Mouse (Mus musculus) ES-Bruce4 (cell line): ENCODE measurements around the gene Bank1.

ENCODE experiments used
- CTCF ChIP-seq: IDR thresholded peaks from one replicate; pipeline ENCODE4 v1.8.1; 2011; ENCODE audit warnings: low read depth, low read length
- EP300 ChIP-seq: IDR thresholded peaks from 2 replicates; pipeline ENCODE4 v1.6.1; 2011; ENCODE audit warnings: low read depth, low read length; ENCODE audit not compliant: insufficient read depth
- POLR2A ChIP-seq: IDR thresholded peaks from one replicate; pipeline ENCODE4 v1.8.1; 2011; ENCODE audit warnings: low read length; ENCODE audit not compliant: insufficient read depth

DNA sequence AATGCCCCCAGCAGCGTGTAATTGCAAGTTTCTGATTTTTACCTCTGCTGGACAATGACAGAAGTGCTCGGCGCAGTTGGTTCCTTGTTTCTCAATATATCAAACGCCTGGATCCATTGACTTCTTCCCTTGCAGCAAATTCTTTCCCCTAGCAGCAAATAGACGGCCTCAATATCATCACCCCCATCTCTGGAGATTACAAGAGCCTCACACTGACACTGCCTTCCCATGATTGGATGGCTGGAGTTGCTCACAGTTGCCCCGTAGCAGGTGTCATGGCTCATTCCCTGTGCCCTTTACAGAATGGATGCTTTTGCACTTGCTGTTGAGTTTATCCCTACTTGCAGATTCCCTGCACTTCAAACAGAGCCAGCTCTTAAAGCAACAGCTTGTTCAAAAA is 3.3 kb upstream of the Bank1 start:
- TF ChIP-seq CTCF (no peak), EP300 (no peak), POLR2A (no peak)
